Mouse (Mus musculus) CH12.LX (cell line): ENCODE measurements at regions not wholly inside any gene's neighbourhood (a gene's known extent, or its start where the extent isn't known, plus 50 kb on each side); places are given as distances from the start of the nearest gene placed in this dataset.
A peak's percentile ranks its signal among the peaks of the same experiment; 100 is the strongest.

ENCODE experiments used
- DNase-seq: peaks from one replicate; pipeline ENCODE4 v3.0.0-alpha.2; 2013; ENCODE audit errors: extremely low read depth
- H3K27ac ChIP-seq: 2 replicates; pipeline ENCODE4 v1.5.1; 2012; ENCODE audit warnings: low read depth, mild to moderate bottlenecking, control low read depth, moderate library complexity; ENCODE audit not compliant: insufficient read depth
- H3K27me3 ChIP-seq: replicated peaks from 2 replicates; pipeline ENCODE3; 2012; ENCODE audit warnings: inconsistent platforms
- H3K36me3 ChIP-seq, 2 experiments: replicated peaks in 1 of 2; 2 replicates each; pipeline versions ENCODE3 to v1.6.1; 2012; ENCODE audit warnings: inconsistent platforms in 1 of 2, low read length in 1 of 2, mild to moderate bottlenecking in 1 of 2, mixed read lengths in 1 of 2, moderate library complexity in 1 of 2; ENCODE audit not compliant: control insufficient read depth in 1 of 2, insufficient read depth in 1 of 2
- H3K4me1 ChIP-seq, 2 experiments: 2 replicates each; pipeline ENCODE4 v1.6.1; 2012; ENCODE audit warnings: inconsistent platforms in 1 of 2, moderate library complexity in 1 of 2; ENCODE audit not compliant: insufficient read depth in 2 of 2, control insufficient read depth in 1 of 2
- H3K4me2 ChIP-seq: 2 replicates; pipeline ENCODE4 v1.6.1; 2012; ENCODE audit warnings: low read depth, mild to moderate bottlenecking, control low read depth; ENCODE audit not compliant: poor library complexity, insufficient read depth, severe bottlenecking
- H3K4me3 ChIP-seq, 3 experiments: fragments of 150-350 bp in 1 of 3; sonication (generic) in 1 of 3; replicated peaks in 1 of 3; 2 replicates each; pipeline versions ENCODE3 to v1.5.1; 2011 to 2012; ENCODE audit warnings: low read depth in 2 of 3, low read length in 2 of 3, mild to moderate bottlenecking in 2 of 3, moderate library complexity in 2 of 3, control low read depth in 1 of 3, improper control_type of control experiment in 1 of 3, inconsistent platforms in 1 of 3, mixed read lengths in 1 of 3; ENCODE audit not compliant: poor library complexity in 1 of 3
- H3K79me2 ChIP-seq: replicated peaks from 2 replicates; pipeline ENCODE4 v1.6.1; 2012; ENCODE audit warnings: mild to moderate bottlenecking, moderate library complexity; ENCODE audit not compliant: control insufficient read depth, poor library complexity, insufficient read depth, severe bottlenecking; ENCODE audit errors: extremely low read depth
- H3K9ac ChIP-seq: 2 replicates; pipeline ENCODE4 v1.6.1; 2012; ENCODE audit warnings: low read depth, mild to moderate bottlenecking, control low read depth, moderate library complexity; ENCODE audit not compliant: insufficient read depth
- H3K9me3 ChIP-seq: replicated peaks from 2 replicates; pipeline ENCODE3; 2012; ENCODE audit warnings: low read length, inconsistent platforms, mixed read lengths
- BHLHE40 ChIP-seq: IDR thresholded peaks from 2 replicates; pipeline ENCODE4 v1.6.1; 2011; ENCODE audit warnings: mild to moderate bottlenecking, low read depth, low read length, improper control_type of control experiment
- CHD1 ChIP-seq: IDR thresholded peaks from 2 replicates; pipeline ENCODE4 v1.6.1; 2012; ENCODE audit warnings: low read depth, low read length, improper control_type of control experiment, inconsistent platforms
- ELF1 ChIP-seq: IDR thresholded peaks from 2 replicates; pipeline ENCODE4 v1.6.1; 2014; ENCODE audit warnings: low read depth, mild to moderate bottlenecking, inconsistent platforms, low read length, improper control_type of control experiment
- EP300 ChIP-seq: IDR thresholded peaks from 2 replicates; pipeline ENCODE4 v1.6.1; 2011; ENCODE audit warnings: low read length, improper control_type of control experiment
- JUND ChIP-seq: conservative IDR thresholded peaks from 2 replicates; pipeline ENCODE4 v1.6.1; 2011; ENCODE audit warnings: low read depth, low read length, improper control_type of control experiment
- MAFK ChIP-seq: IDR thresholded peaks from 2 replicates; pipeline ENCODE4 v1.6.1; 2011; ENCODE audit warnings: low read length, improper control_type of control experiment; ENCODE audit not compliant: insufficient replicate concordance
- MAX ChIP-seq: IDR thresholded peaks from 2 replicates; pipeline ENCODE4 v1.6.1; 2011; ENCODE audit warnings: low read length, improper control_type of control experiment
- MEF2A ChIP-seq: IDR thresholded peaks from 2 replicates; pipeline ENCODE4 v1.6.1; 2014; ENCODE audit warnings: low read depth, mild to moderate bottlenecking, inconsistent platforms, low read length, improper control_type of control experiment, borderline replicate concordance
- MYC ChIP-seq: IDR thresholded peaks from 2 replicates; pipeline ENCODE4 v1.6.1; 2011; ENCODE audit warnings: low read depth, mild to moderate bottlenecking, improper control_type of control experiment, low read length
- NELFE ChIP-seq: IDR thresholded peaks from 2 replicates; pipeline ENCODE4 v1.6.1; 2011; ENCODE audit warnings: low read depth, low read length, improper control_type of control experiment
- POLR2A ChIP-seq: IDR thresholded peaks from 2 replicates; pipeline ENCODE4 v1.6.1; 2011; ENCODE audit warnings: low read depth, mild to moderate bottlenecking, improper control_type of control experiment, low read length
- RAD21 ChIP-seq: IDR thresholded peaks from 2 replicates; pipeline ENCODE4 v1.6.1; 2011; ENCODE audit warnings: low read depth, mild to moderate bottlenecking, low read length, improper control_type of control experiment, moderate library complexity
- SIN3A ChIP-seq: IDR thresholded peaks from 2 replicates; pipeline ENCODE4 v1.6.1; 2012; ENCODE audit warnings: low read length, improper control_type of control experiment, inconsistent platforms
- USF2 ChIP-seq: conservative IDR thresholded peaks from 2 replicates; pipeline ENCODE4 v1.6.1; 2011; ENCODE audit warnings: low read depth, low read length, improper control_type of control experiment
- ZC3H11A ChIP-seq: IDR thresholded peaks from 2 replicates; pipeline ENCODE4 v1.6.1; 2012; ENCODE audit warnings: low read depth, mild to moderate bottlenecking, inconsistent platforms, low read length, improper control_type of control experiment
- dilution Hi-C: fragments of 300-500 bp; cut with MboI; formaldehyde crosslinking; loops from 2 replicates; pipeline ENCODE4 v1.14.3; 2020; ENCODE audit warnings: low sequenced_read_pairs; ENCODE audit not compliant: extremely low pct_unique_long_range_greater_than_20kb, extremely low pct_ligation_motif_present
- in situ Hi-C: fragments of 300-500 bp; cut with MboI; formaldehyde crosslinking; loops from 3 replicates; pipeline ENCODE4 v1.14.3; 2019; ENCODE audit warnings: low sequenced_read_pairs, low pct_ligation_motif_present, low pct_unique_long_range_greater_than_20kb, mixed read lengths

DNA sequence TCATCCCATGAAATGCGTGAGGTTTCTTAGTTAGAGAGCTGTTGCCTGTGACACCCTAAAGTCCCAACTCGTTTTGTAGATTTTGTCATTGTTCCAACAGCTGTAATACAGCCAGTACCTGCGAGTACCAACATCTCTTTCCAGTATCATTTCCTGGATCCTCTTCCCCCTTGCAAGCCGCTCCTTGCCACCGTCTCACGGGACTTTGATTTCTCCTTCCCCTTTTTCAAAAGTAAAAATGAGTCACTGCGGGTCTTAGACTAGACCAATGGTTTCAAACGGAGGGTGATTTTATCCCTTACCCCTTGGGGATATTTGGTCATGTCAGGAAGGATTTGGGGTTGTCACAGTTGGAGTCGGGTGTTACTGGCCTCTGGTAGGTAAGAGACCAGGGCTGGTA, 56.5 kb upstream of the Foxe1 start:
- H3K4me1 ChIP-seq, result peaks cover 0 to 13% of the 10 kb centered on the region in 2 experiments; a peak in 2 of 4 replicates
- no peak overlapping the region for H3K4me2 ChIP-seq
- TF ChIP-seq CHD1 (no peak), MAFK (no peak), RAD21 (no peak), JUND (no peak), USF2 (no peak), BHLHE40 (peak; percentile 59), MYC (no peak)
- in situ Hi-C loops, result no loop called here
- H3K9me3 ChIP-seq, result peaks cover 7% of the 10 kb centered on the region
- no peak overlapping the region for H3K27ac ChIP-seq
- no peak overlapping the region for H3K9ac ChIP-seq
- H3K4me3 ChIP-seq, result no peak overlapping the region
- dilution Hi-C loops, result no loop called here
- H3K36me3 ChIP-seq, result no peaks in the 10 kb centered on the region
- H3K27me3 ChIP-seq, result peaks cover 2% of the 10 kb centered on the region
- DNase-seq, result peak; percentile 33
- no peaks in the 10 kb centered on the region for H3K79me2 ChIP-seq

DNA sequence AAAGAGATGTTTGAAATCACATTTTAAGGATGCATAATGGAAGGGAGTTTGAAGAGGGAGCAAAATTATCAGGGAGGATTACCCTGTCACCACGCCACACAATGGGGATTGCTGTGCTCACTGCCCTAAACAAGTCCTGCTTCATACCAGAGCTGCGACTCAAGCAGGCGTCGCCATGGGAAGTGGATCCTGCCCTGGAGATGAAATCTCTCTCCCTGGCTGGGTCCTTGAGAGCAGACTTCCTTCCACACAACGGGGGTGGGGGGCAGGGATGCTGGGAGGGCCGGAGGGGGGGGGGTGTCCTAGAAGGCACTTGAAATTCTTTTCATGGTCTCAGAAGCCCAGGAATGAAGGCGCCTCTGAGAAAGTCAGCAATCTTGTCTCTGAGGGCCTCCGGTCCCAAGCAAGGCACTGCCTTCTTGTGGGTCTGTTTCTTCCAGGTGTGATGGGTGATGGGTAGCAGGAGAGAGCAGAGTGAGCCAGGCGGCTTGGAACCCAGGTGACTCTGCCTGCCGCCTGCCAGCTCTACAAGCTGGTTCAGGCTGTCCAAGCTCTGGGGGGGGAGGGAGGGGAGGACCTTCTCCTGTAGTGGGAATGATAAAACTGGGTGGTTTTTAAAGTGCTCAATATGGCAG, 51.7 kb upstream of the Foxe1 start:
- in situ Hi-C loops (no loop called here), dilution Hi-C loops (no loop called here)
- no peak overlapping the region for H3K4me2 ChIP-seq

More for the DNA sequence above, 51.7 kb upstream of the Foxe1 start:
- H3K9ac ChIP-seq, result no peak overlapping the region
- DNase-seq, result no peak
- no peak overlapping the region for H3K27ac ChIP-seq
- H3K36me3 ChIP-seq, result no peaks in the 10 kb centered on the region
- peaks cover 7% of the 10 kb centered on the region for H3K9me3 ChIP-seq
- TF ChIP-seq SIN3A, result no peak
- no peak for TF ChIP-seq MYC
- no peak for TF ChIP-seq EP300
- TF ChIP-seq POLR2A, result no peak
- TF ChIP-seq MEF2A, result no peak
- TF ChIP-seq MAFK, result no peak
- TF ChIP-seq NELFE, result no peak
- TF ChIP-seq ELF1, result no peak
- no peak for TF ChIP-seq MAX
- no peak for TF ChIP-seq ZC3H11A
- peaks cover 0 to 7% of the 10 kb centered on the region in 2 experiments; a peak in 2 of 4 replicates for H3K4me1 ChIP-seq
- H3K4me3 ChIP-seq, result no peak overlapping the region
- H3K27me3 ChIP-seq, result peaks cover 16% of the 10 kb centered on the region
- H3K79me2 ChIP-seq, result no peaks in the 10 kb centered on the region
